Mouse (Mus musculus) intestine, embryonic 15.5 days (tissue): Measurements from ENCODE around the gene Helz2. TPM values are rescaled to one million over a fixed set of nuclear protein-coding genes. Genes with fewer than 3 reads are reported as not detected.

Experiments used
- ATAC-seq: fragments of 200-750 bp; cut with Nextera tagmentation; 2 replicates; pipeline ENCODE4 v1.8.0; 2017; ENCODE audit warnings: moderate TSS enrichment, moderate library complexity
- H3K27ac ChIP-seq: fragments of 300-500 bp; sonication (generic); 2 replicates; pipeline ENCODE4 v1.5.1; 2015; ENCODE audit warnings: mild to moderate bottlenecking, inconsistent platforms
- H3K27me3 ChIP-seq: fragments of 300-500 bp; sonication (generic); replicated peaks from 2 replicates; pipeline ENCODE4 v1.6.1; 2015; ENCODE audit warnings: inconsistent platforms
- H3K36me3 ChIP-seq: fragments of 300-500 bp; sonication (generic); 2 replicates; pipeline ENCODE4 v1.6.1; 2015; ENCODE audit warnings: inconsistent platforms
- H3K4me1 ChIP-seq: fragments of 300-500 bp; sonication (generic); replicated peaks from 2 replicates; pipeline ENCODE4 v1.6.1; 2015; ENCODE audit warnings: inconsistent platforms
- H3K4me2 ChIP-seq: fragments of 300-500 bp; sonication (generic); replicated peaks from 2 replicates; pipeline ENCODE4 v1.6.1; 2015; ENCODE audit warnings: mild to moderate bottlenecking, inconsistent platforms
- H3K4me3 ChIP-seq: fragments of 300-500 bp; sonication (generic); replicated peaks from 2 replicates; pipeline ENCODE4 v1.5.1; 2015; ENCODE audit warnings: inconsistent platforms
- H3K9ac ChIP-seq: fragments of 300-500 bp; sonication (generic); 2 replicates; pipeline ENCODE4 v1.6.1; 2015; ENCODE audit warnings: inconsistent platforms
- H3K9me3 ChIP-seq: fragments of 300-500 bp; sonication (generic); 2 replicates; pipeline ENCODE4 v1.6.1; 2016; ENCODE audit warnings: inconsistent platforms
- WGBS: fragments of 180-500 bp; shearing (Covaris S2); methylation state at CpG from one replicate; pipeline ENCODE4 v1.1.7; 2015; 5-methylcytosine and 5-hydroxymethylcytosine counted together
- polyA plus RNA-seq: library from polyadenylated mRNA; unstranded; fragments of >200 nt; fragmentation: Nextera tagmentation; extraction: Ambion mirVana; gene quantifications from 2 replicates; pipeline ENCODE4 v1.2.1, GENCODE M21; 2015

The Helz2 gene
- polyA plus RNA-seq, 1 experiment from 2014 or later, result 2.2 TPM

DNA sequence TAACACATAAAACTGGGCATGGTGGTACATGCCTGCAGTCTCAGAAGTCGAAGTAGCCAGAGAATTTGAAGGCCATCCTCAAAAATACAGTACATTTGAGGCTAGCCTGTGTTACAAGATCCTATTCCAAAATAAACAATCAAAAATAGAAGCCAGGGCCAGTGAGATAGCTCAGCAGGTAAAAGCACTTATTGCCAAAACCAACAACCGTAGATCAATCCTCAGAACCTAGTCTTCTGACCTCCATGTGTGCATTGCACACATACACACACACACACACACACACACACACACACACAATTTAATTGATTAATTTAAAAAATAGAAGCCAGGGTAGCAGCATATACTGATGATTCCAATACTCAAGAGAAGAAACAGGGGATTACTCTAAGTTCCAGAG is 25.0 kb upstream of the Helz2 start:
- Histone ChIP-seq H3K27me3 (no peaks in the 10 kb centered on the region), H3K36me3 (peaks cover 11% of the 10 kb centered on the region; the same call in 1 of the 2 replicates), H3K9ac (no peak overlapping the region), H3K9me3 (no peaks in the 10 kb centered on the region), H3K4me1 (no peaks in the 10 kb centered on the region), H3K4me3 (no peak overlapping the region), H3K4me2 (no peak overlapping the region), H3K27ac (no peak overlapping the region)
- ATAC-seq, result no peak
- WGBS, result 93% methylated on average over 2 of the region's 2 CpGs

DNA sequence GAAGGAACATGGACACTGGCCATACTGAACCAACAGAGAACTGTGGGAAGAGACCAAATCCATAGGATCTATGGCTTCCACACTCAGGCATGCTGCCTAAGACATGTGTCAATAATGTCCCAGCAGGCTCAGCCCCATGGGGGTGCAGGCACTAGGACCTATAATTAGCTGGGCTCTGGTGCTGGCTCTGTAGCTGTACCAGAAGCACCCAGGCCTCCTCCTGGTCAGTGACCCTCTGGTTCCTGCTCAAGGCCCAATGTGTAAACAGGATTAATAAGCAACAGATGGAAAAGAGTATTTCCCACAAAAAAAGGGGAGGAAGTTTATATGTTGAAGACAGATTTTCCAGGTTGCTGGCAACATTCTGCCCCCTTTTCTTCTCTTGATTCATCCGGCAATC is 11.4 kb upstream of the Helz2 start:
- Histone ChIP-seq H3K27me3 (no peaks in the 10 kb centered on the region), H3K4me1 (no peaks in the 10 kb centered on the region), H3K4me3 (no peak overlapping the region), H3K27ac (no peak overlapping the region), H3K4me2 (no peak overlapping the region), H3K36me3 (peaks cover 37% of the 10 kb centered on the region), H3K9me3 (no peaks in the 10 kb centered on the region), H3K9ac (no peak overlapping the region)
- WGBS, result 84% methylated on average over 1 of the region's 1 CpGs
- no peak for ATAC-seq

DNA sequence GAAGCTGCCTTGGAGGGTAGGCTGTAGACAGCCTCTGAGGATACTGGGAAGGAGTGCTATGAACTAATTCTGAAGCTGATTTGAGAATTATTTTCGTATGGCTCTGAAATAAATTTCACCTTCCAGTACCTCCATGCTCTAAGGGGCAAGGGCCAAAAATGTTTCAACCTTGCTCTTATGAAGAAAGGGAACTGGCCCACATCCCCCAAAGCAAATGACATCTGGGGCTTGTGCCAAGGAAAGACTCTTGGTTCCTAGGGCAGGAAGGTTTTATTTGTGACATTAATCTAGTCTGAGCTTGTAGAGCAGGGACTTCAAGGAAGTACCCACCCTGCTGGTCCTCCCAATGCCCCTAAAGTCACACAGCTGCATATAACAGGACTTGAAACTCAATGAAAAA is 10.0 kb upstream of the Helz2 start:
- H3K4me3 ChIP-seq, result no peak overlapping the region
- H3K4me1 ChIP-seq, result no peaks in the 10 kb centered on the region
- no peaks in the 10 kb centered on the region for H3K9me3 ChIP-seq
- H3K4me2 ChIP-seq, result no peak overlapping the region
- 86% methylated on average over 1 of the region's 1 CpGs for WGBS
- no peaks in the 10 kb centered on the region for H3K27me3 ChIP-seq
- H3K27ac ChIP-seq, result no peak overlapping the region
- H3K36me3 ChIP-seq, result peaks cover 33% of the 10 kb centered on the region
- no peak for ATAC-seq
- H3K9ac ChIP-seq, result no peak overlapping the region

DNA sequence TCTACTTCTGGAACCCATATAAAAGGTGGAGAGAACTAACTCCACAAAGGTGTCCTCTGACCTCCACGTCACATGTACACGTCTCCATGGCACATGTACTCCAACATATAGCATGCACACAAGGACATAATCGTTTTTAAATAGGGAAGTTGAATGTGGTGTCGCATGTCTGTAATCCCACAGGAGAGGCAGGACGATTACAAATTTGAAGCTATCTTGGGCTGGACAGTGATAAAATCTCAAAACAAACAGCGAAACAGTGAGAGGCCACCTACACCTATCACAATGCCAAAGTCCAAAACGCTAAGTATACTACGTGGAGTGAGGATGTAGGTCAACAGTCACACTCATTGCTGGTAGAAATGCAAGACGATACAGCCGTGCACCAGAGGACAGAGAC is 7.4 kb upstream of the Helz2 start:
- no peak overlapping the region for H3K4me3 ChIP-seq
- peak overlapping the region; percentile 22; the same call in 1 of the 2 replicates for H3K4me2 ChIP-seq
- WGBS, result 63% methylated on average over 10 of the region's 10 CpGs
- no peaks in the 10 kb centered on the region for H3K9me3 ChIP-seq
- H3K27ac ChIP-seq, result peak overlapping the region; percentile 66; the same call in 1 of the 2 replicates
- peak; percentile 88 for ATAC-seq
- H3K9ac ChIP-seq, result no peak overlapping the region
- H3K4me1 ChIP-seq, result no peaks in the 10 kb centered on the region; the same call in 1 of the 2 replicates
- no peaks in the 10 kb centered on the region for H3K27me3 ChIP-seq
- peaks cover 16% of the 10 kb centered on the region; the same call in 1 of the 2 replicates for H3K36me3 ChIP-seq

DNA sequence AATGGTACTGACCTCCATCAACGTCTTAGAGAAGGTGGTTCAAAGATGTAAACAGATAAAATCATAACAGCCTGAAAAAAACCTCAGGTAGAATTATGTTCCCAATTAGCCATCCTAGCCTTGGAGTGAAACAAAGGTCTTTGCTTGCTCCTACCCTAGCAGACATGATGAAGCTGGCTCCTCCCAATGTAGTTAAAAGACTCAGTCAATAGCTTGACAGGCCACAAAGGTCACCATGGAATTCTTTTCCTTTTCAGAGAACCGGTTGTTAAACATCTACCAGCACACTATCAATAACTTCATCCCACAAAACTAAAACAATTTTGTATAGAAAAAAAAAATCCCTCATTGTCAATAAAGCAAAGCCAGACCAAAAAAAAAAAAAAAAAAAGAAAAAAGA is 3.2 kb upstream of the Helz2 start:
- Histone ChIP-seq H3K4me2 (no peak overlapping the region), H3K9ac (no peak overlapping the region), H3K9me3 (no peaks in the 10 kb centered on the region), H3K4me3 (no peak overlapping the region), H3K4me1 (peaks cover 22% of the 10 kb centered on the region), H3K36me3 (no peaks in the 10 kb centered on the region; the same call in 1 of the 2 replicates), H3K27ac (no peak overlapping the region), H3K27me3 (no peaks in the 10 kb centered on the region)
- ATAC-seq, result no peak
- 21% methylated on average over 2 of the region's 2 CpGs for WGBS

DNA sequence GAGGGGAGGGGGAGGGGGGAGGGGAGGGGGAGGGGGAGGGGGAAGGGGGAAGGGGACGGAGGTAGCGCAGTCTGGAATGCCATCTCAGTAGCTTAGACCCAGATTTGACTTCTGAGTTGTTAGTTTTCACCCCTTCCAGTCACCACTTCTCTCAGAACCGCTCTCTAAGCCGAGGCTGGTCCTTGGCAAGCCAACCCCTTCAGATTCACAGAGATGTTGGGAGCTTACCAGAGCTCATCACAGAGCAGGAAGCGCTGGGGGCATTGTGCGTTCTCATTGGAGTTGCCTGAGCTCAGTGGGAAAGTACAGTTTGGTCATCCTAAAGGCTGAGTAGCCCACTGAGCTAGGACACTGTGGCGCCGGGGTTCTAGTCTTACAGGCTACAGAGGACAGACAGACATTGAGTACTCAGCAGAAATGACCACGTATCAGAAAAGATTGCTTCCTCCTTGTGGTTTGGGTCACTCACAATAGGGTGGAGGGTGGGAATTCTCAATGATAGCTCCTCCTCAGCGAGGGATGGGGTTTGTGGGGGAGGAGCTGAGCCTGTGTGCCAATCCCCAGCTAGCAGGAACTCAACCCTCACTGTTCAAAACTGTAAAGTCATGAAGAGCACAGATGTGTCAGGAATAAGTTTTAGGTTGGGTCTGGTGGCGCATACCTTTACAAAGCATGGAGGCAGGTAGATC is 2.0 kb upstream of the Helz2 start:
- ATAC-seq, result peak; percentile 41; the same call in 1 of the 2 replicates
- H3K4me2 ChIP-seq, result no peak overlapping the region
- H3K27ac ChIP-seq, result no peak overlapping the region

DNA sequence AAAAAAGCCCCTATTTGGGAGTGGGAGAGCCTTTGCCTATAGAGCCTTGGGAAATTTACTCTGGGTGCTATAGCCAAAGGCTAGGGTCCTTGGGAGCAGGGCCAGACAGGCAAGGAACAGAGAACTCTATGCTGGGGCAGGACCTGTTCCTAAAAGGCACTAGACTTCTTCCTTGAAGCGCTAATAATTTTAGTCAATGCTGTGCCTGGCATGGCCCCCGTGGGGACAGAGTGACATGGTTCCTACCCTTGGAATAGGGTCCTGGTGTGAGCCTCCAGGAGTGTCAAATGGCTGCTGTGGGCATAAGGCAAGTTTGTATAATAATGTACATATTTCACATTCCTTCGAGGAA is 463 bp upstream of the Helz2 start:
- 53% methylated on average over 3 of the region's 3 CpGs for WGBS

More for the DNA sequence above, 2.0 kb upstream of the Helz2 start:
- Histone ChIP-seq H3K4me1 (peaks cover 24% of the 10 kb centered on the region), H3K27me3 (no peaks in the 10 kb centered on the region), H3K36me3 (no peaks in the 10 kb centered on the region; the same call in 1 of the 2 replicates), H3K9me3 (no peaks in the 10 kb centered on the region), H3K9ac (no peak overlapping the region), H3K4me3 (no peak overlapping the region)
- 35% methylated on average over 11 of the region's 11 CpGs for WGBS

DNA sequence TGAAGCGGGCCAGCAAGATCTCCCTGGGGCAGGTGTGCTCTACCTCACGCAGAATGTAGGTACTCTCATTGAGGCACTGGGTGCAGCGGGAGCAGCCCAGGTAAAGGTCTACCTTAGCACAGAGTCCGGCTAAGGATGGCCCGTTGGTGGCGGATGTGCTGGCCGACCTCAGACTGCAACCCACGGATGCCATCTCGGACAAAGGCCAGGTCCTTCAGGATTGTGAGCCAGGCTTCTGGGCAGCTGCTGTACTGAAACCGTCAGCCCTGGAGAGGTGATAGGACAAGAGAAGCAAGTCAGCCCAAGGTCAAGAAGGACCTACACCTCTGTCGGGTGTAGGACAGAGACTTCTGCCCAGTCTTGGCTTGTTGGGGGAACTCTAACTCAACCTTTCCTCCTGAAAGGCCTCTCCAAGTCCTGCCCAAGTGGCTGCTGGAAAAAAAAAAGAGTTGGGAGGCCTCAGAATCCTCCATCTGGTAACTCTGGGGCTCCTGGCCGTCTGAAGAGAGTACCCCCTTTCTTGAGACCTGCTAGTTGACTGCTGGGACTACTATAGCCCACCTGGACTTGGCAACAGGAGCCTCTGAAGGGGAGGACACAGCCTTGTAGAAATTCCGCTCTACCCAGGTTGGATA is 904 bp downstream of the Helz2 start:
- no peak overlapping the region; the same call in 1 of the 2 replicates for H3K9ac ChIP-seq
- whole genome bisulfite sequencing, result 90% methylated on average over 13 of the region's 13 CpGs
- no peaks in the 10 kb centered on the region for H3K9me3 ChIP-seq
- H3K4me1 ChIP-seq, result peaks cover 24% of the 10 kb centered on the region
- peak overlapping the region; percentile 75 for H3K4me2 ChIP-seq
- no peaks in the 10 kb centered on the region for H3K27me3 ChIP-seq
- ATAC-seq, result no peak
- H3K36me3 ChIP-seq, result no peaks in the 10 kb centered on the region; the same call in 1 of the 2 replicates
- no peak overlapping the region for H3K27ac ChIP-seq
- H3K4me3 ChIP-seq, result peak overlapping the region; percentile 59

More for the DNA sequence above, 463 bp upstream of the Helz2 start:
- ATAC-seq, result no peak
- H3K9ac ChIP-seq, result peak overlapping the region; percentile 70
- H3K27me3 ChIP-seq, result no peaks in the 10 kb centered on the region
- H3K36me3 ChIP-seq, result no peaks in the 10 kb centered on the region; the same call in 1 of the 2 replicates
- peak overlapping the region; percentile 75 for H3K4me2 ChIP-seq
- H3K27ac ChIP-seq, result no peak overlapping the region
- peaks cover 24% of the 10 kb centered on the region for H3K4me1 ChIP-seq
- no peaks in the 10 kb centered on the region for H3K9me3 ChIP-seq
- peak overlapping the region; percentile 59 for H3K4me3 ChIP-seq

DNA sequence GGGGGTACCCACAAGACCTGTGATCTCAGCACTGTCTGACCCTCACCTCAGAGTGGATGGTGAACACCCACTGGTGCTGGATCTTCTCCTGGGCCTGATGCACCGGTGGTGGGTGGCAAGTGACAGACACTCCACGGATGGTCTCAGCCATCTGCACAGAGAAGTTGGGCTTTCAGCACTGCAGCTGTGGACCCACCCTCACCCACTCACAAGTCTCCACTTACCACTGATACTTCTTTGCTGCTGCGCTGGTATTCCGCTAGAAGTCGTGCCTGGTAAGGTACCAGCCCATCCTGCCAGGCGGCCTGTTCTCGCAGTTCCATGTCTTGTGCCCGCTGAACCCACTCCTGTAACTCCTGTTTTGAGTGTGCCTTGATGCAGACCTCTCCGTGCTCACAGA is 2.6 kb downstream of the Helz2 start:
- no peaks in the 10 kb centered on the region for H3K9me3 ChIP-seq
- no peak overlapping the region for H3K4me2 ChIP-seq
- no peak overlapping the region for H3K27ac ChIP-seq
- H3K36me3 ChIP-seq, result no peaks in the 10 kb centered on the region; the same call in 1 of the 2 replicates
- no peak overlapping the region for H3K4me3 ChIP-seq
- ATAC-seq, result no peak
- 93% methylated on average over 9 of the region's 9 CpGs for WGBS
- H3K9ac ChIP-seq, result no peak overlapping the region
- peaks cover 24% of the 10 kb centered on the region for H3K4me1 ChIP-seq
- no peaks in the 10 kb centered on the region for H3K27me3 ChIP-seq

DNA sequence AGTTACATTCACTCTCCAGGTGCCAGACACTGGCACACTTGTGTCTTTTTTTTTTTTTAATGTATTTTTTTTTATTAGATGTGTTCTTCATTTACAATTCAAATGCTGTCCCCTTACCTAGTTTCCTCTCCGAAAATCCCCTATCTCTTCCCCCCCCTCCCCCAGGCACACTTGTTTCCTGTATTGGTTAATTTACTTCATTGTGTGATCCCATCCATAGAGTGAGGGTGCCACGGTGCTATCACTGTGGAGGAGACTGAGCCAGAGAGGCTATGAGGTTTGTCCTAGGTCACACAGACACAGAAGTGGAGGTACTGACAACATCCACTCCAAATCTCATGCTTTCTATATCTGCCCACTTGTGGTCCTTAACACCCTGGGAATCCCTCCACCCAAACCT is 3.0 kb downstream of the Helz2 start:
- H3K9me3 ChIP-seq, result no peaks in the 10 kb centered on the region
- no peaks in the 10 kb centered on the region; the same call in 1 of the 2 replicates for H3K36me3 ChIP-seq
- H3K4me3 ChIP-seq, result no peak overlapping the region
- H3K9ac ChIP-seq, result no peak overlapping the region
- H3K4me2 ChIP-seq, result no peak overlapping the region
- no peak overlapping the region for H3K27ac ChIP-seq
- peaks cover 21% of the 10 kb centered on the region for H3K4me1 ChIP-seq
- ATAC-seq, result no peak
- no peaks in the 10 kb centered on the region for H3K27me3 ChIP-seq
- 70% methylated on average over 2 of the region's 2 CpGs for WGBS

DNA sequence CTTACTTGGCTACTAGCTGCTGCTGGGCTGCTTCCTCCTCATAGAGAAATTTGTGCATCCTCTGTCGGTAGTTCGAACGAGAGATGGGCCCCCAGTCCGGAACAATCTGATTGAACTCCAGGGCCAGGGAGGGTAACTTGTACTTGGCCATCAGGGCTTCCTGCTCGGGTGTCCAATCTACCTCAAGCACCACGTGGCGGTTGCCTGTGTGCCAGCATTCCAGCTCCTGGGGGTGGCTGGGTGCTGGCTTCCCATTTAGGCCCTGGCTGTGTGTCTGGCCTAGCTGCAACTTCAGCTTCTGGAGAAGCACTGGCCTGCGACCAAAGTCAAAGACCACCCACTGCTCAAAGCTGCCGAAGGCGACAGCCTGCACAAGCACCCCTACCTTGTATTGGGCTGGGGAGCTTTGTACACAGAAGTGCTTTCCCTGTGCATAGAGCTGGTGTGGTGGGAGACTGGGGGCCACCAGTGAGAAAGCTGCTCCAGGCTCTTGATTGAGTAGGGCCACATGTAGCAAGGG is 3.7 kb downstream of the Helz2 start:
- H3K9me3 ChIP-seq, result no peaks in the 10 kb centered on the region
- H3K4me1 ChIP-seq, result peaks cover 19% of the 10 kb centered on the region; the same call in 1 of the 2 replicates
- no peak for ATAC-seq
- H3K27ac ChIP-seq, result no peak overlapping the region
- H3K4me3 ChIP-seq, result no peak overlapping the region
- no peak overlapping the region for H3K9ac ChIP-seq
- 83% methylated on average over 10 of the region's 10 CpGs for WGBS
- H3K36me3 ChIP-seq, result no peaks in the 10 kb centered on the region; the same call in 1 of the 2 replicates
- H3K4me2 ChIP-seq, result no peak overlapping the region
- H3K27me3 ChIP-seq, result no peaks in the 10 kb centered on the region

DNA sequence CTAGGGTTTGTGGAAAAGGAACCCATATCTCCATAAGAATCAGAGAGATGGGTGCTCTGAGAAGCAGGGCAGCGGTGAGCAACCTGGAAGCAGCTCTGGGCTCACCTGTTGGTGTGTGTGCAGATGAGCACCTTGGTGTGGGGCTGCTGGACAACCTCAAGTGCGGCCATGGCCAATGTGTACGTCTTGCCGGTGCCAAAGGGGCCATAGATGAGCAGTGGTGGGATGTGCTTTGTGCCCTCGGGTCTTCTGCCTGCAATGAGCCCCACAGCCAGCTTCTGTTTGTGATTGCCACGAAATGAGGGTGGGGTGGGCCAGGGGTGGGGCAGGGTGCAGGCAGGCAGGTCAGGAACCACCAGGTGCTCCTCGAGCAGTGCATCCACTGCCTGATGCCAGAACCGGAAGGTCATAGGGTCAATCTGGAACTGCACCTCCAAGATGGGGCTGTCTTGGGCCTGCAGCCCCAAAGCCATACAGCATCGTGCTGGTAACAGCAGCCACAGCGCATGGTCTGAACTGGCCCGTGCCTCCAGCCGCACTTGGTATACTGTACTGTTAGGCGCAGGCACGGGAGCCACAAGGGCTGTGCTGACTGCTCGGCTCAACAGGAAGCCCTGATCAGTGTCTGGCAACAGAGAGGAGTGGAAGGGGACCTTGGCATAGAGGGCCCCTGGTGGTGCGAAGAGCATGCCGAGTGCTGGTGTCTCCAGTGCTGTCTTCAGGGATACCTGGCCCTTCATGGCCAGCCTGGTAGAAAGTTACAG is 4.4 kb downstream of the Helz2 start:
- Histone ChIP-seq H3K4me3 (no peak overlapping the region), H3K27ac (no peak overlapping the region), H3K9me3 (no peaks in the 10 kb centered on the region), H3K27me3 (no peaks in the 10 kb centered on the region), H3K4me2 (no peak overlapping the region), H3K9ac (no peak overlapping the region), H3K36me3 (no peaks in the 10 kb centered on the region; the same call in 1 of the 2 replicates), H3K4me1 (peaks cover 18% of the 10 kb centered on the region; the same call in 1 of the 2 replicates)
- WGBS, result 90% methylated on average over 17 of the region's 17 CpGs
- no peak for ATAC-seq
